Mouse (Mus musculus): ENCODE data around the gene Cfd.

The Cfd gene

GRCm38 (mm10) chr10:79886611-79887010 is 4.0 kb upstream of the Cfd start:
- no peak for DNase-seq

DNA sequence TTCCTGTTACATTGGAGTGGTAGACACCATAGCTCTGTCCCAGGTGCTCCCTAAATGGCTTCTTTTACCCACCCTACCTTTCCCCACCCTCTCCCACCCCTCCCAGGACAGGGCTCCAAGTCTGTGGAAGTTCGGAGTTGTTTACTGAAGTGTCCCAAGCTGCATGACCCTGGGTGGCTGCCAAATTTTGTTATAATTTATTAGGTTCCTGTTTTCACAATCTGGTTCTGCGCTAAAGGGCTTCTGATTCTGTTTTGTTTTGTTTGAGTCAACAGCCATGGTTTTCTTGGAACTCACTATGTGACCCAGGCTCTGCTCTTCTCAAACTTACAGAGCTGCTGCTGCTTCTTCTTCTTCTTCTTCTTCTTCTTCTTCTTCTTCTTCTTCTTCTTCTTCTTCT is 1.3 kb upstream of the Cfd start:
- DNase-seq = no peak

- DNase-seq = peak; percentile 94 to 95
Measured at GRCm38 (mm10) chr10:79892451-79893118, 1.9 kb downstream of the Cfd start.

GRCm38 (mm10) chr10:79896306-79896705 is 5.7 kb downstream of the Cfd start:
- peak; percentile 63 to 68 for DNase-seq

DNA sequence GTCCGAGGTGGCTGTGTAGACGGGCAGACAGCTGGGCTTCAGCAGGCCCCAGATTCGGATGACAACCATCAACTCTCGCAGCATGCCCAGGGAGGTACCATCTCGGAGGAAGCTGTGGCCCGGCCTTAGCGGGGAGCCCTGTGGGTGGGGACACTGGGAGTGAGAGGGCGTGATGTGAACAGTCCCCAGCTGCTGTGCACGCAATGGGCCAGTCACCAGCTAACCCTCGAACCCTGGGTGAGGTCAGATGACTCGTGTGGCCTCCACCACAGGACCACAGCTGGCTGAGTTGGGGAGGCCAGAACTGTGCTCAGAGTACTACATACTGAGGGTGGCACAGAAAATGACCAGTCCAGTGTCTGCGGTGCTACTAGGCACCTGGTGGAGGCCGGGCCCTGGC is 6.2 kb downstream of the Cfd start:
- DNase-seq = no peak

- no peak for DNase-seq
Measured at GRCm38 (mm10) chr10:79897316-79898245, 6.9 kb downstream of the Cfd start.

DNA sequence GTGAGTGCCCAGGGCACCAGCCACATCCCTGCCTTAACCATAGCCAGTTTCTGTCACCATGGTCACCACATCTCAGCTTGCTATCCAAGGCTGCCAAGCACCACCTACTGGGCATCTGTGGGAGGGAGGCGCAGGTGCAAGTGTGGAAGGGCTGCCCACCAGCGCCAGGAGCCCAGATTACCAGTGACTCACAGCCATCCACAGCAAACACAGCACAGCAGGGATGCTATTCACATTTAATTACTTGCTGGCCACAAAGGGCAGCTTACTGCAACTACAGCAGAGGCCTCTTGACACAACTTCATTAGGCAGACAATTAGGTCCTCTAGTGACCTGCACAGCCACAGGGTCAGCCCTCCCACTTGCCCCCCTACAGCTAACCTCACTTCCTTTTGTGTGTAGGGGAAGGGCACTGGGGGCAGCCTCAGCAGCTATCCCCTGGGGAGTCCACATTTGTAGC is 10.3 kb downstream of the Cfd start:
- peak; percentile 66 to 80 for DNase-seq

DNA sequence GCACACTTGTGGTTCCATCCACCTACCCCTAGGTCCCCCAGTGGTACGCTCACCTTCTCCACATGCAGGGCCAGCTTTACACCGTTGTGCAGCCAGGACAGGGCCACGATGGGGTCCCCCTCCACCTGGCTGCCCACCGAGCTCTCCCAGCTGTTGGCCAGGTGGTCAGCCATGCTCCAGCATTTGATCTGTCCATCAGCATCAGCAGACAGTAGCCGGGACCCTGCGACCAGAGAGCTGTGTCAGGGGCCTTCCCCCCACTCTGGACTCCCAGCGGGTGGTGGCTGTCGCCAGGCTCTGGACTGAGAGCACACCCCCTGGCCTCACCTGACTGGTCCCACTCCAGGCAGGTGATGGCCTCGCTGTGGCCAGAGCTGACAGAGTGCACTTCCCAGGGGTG is 16.1 kb downstream of the Cfd start:
- peak in 1 of 2 experiments; percentile 30 for DNase-seq

GRCm38 (mm10) chr10:79907415-79907814 is 16.8 kb downstream of the Cfd start:
- DNase-seq = peak in 1 of 2 experiments; percentile 13

DNA sequence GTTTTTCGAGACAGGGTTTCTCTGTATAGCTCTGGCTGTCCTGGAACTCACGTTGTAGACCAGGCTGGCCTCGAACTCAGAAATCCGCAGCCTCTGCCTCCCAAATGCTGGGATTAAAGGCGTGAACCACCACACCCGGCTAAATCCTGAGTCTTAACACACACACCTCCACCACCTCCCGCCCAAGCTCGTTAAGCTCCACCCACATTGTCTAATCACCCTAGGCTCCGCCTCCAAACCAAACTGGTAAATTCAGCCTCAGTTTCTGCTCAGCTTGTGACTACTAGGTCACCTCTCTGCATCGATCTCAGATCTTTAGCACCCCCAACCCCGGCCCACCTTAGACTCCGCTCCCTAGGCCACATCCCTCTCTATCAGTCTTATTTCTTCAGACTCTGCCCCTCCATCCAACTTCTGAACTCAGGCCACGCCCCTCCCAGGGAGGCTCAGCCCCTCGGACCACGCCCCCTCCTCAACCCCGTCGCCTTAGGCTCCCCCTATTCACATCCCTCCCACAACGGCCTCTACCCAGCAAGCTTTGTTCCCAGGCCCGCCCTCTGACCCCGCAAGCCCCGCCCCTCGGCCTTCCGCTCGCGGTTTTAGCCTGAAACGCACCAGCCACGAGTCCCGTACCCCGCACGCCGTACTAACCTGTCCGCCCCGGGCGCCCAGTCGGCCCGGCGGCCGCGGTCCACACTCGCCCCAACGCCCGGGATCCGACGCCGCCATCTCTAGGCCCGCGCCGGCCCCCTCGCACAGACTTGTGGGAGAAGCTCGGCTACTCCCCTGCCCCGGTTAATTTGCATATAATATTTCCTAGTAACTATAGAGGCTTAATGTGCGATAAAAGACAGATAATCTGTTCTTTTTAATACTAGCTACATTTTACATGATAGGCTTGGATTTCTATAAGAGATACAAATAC is 17.8 kb downstream of the Cfd start, which contains the start of gene Med16:
Gene Med16 (minus strand): TSS at position 757 of the 925 bp plus-strand sequence.
- DNase-seq = peak; percentile 98

GRCm38 (mm10) chr10:79909092-79909922 is 18.7 kb downstream of the Cfd start:
- DNase-seq = peak; percentile 41 to 72

- DNase-seq = no peak
Measured at GRCm38 (mm10) chr10:79910556-79910955, 19.9 kb downstream of the Cfd start, which contains the start of gene Gm26602. Gm26602 (plus strand) TSS chr10:79910856.

GRCm38 (mm10) chr10:79912412-79912811 is 21.8 kb downstream of the Cfd start:
- no peak for DNase-seq

DNA sequence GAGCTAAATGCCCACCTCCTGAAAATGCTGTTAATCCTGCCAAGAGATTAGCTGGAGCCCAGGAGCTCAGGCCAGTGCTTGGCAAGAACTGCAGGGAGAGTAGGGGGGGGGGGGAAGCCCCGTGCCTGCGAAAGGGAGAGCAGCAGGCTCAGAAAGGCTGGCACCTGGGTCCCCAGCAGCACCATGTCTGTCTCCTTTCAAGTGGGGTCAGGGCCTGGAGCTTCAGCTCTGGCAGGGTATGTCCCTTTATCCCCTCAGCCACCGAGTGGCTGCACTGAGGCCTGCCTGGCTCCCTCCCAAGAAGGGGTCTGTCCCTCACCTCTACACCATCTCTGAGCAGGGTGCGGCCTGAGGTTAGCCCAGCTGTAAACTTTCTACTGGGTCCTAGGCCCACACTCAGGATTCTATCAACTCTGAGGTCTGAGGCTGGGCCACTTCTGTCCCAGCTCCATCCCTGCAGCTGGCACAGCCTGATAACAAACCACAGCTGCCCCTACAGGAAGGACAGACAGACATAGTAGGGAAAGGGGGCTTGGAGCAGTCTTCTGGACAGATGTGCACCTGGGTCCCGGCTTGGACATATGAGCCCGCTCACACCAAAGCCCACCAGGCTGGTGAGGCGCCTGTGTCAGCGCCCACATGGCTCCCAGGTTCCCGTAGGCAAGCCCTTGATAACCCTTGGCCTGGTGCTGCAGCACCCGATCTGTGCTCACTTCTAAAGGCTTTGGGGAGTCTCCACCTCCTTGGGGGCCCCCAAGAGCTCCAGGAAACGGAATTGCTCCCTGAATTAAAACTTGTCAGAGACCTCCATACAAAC is 23.7 kb downstream of the Cfd start:
- DNase-seq = peak; percentile 54 to 68

- peak; percentile 35 to 56 for DNase-seq
Measured at GRCm38 (mm10) chr10:79914948-79915596, 24.4 kb downstream of the Cfd start.

- DNase-seq = peak; percentile 30 to 43
Measured at GRCm38 (mm10) chr10:79916081-79916480, 25.4 kb downstream of the Cfd start.

DNA sequence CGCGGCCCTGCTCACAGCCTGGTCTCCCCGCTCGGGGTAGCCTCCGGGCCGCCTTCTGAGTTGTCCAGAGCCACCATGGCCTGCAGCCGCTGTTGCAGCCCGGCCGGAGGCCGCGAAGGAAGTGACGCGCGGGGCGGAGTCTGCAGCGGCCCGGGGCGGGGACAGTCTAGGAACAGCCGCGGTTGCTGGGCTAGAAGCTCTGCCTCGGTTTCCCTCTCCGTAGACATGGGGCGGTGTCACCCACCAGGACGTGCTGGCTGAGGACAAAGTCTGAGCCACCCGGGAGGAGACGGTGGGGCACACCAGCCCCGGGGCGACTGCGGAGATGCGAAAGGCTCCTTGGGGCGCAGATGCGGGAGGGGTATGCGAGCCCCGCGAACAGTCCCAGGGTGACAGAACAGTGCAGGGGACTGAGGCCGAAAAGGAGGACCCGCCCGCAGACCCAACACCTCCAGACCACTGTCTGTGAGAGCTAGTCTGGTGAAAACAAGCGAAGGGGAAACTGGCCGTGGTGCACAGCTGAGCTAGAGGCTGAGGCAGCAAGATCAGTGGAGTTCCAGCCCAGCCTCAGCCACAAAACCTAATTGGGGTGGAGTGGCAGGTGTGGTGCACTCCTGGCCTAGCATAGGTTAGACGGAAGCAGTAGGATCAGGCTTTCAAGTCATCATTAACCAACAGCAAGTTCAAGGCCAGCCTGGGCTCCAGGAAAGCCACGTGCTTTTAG is 26.3 kb downstream of the Cfd start, which contains the start of gene Kiss1r:
Gene Kiss1r (plus strand): TSS at position 164 of the 724 bp plus-strand sequence.
- peak; percentile 92 for DNase-seq

DNA sequence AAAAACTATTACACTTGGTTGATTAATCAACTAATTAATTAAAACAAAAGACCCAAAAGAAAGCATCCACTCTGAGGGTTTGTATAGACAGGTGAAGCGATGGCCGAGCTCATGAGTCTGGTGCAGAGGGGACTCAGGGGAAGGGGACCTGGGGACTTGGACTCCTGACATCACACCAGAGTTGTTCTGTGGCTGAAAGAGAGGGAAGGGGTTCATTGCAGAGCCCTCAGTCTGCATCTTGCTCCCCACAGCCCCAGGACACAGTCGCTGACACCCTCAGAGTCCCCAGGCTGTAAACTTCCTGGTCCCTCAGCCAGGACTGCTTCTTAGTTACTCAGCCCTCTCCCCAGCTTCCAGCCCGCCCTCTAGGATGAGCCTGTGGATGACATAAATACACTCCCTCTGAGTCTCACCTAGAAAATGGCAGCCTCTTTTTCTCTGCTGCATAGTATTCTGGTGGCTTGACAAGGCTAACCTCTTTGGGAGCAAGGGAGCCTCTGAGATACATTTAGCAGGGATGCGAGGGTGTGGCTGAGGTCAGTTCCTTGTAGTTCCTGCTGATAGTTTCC is 27.0 kb downstream of the Cfd start:
- no peak for DNase-seq

Data from cerebellum, postnatal 10 days (tissue).